Mouse (Mus musculus) spleen, postnatal 10 days (tissue): ENCODE results near the gene Cyb561a3.

Source experiments
- DNase-seq, 2 experiments: peaks; one replicate each; pipeline ENCODE4 v3.0.0; 2021 to 2022; ENCODE audit warnings: low spot score in 2 of 2

Cyb561a3 gene

GRCm38 (mm10) chr19:10590301-10590700, 13.3 kb downstream of the Cyb561a3 start:
- no peak for DNase-seq

GRCm38 (mm10) chr19:10591659-10592377, 14.8 kb downstream of the Cyb561a3 start:
- peak in 1 of 2 experiments; percentile 8 for DNase-seq

- DNase-seq = peak in 1 of 2 experiments; percentile 60
Observed at GRCm38 (mm10) chr19:10598188-10598587, 21.2 kb downstream of the Cyb561a3 start.

GRCm38 (mm10) chr19:10599648-10600047, 22.7 kb downstream of the Cyb561a3 start:
- no peak for DNase-seq

DNA sequence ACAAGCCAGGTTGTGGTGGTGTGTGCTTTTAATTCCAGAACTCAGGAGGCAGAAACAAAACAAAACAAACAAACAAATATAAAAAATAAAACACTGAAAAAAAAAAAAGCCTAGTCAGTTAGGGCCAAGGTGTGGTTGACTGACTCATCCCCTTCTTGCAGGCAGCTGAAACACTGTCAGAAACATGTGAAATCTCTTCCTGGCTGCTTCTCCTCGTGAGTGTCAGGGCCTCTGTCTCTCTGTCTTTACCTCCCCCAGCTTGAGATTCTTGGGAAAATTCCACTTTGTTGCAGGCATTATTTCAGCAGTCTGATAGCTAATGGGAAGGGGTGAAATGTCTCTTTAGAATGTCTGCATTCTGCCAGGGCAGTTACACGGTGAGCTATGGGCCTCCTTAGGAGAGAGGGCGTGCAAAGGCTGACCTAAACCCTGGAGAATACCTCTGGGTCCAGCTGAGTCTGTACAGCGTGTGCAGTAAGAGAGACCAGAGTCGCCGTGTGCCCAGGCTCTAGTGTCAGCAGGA, 25.3 kb downstream of the Cyb561a3 start:
- no peak for DNase-seq

DNA sequence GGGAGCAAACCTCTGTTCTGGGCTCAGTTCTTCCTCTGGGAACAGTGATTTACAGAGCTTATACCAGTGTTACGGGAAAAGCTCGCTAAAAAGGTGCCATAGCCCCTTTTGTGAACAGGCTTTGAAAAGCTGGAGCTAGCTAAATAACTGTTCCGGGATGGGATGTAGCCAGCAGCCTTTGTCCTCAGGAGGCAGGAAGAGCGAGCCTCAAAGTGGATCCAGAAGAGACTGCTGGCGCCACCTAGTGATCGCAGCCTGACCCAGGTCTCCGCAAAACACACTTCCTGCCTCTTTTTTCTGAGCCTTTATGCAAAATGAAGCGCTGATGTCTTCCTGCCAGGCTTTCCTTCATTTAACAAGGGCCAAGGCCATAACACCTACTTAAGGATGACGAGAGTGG, 25.8 kb downstream of the Cyb561a3 start:
- peak; percentile 85 to 93 for DNase-seq

- peak in 1 of 2 experiments; percentile 21 for DNase-seq
Observed at GRCm38 (mm10) chr19:10603660-10604523, 26.9 kb downstream of the Cyb561a3 start.

- DNase-seq = peak; percentile 28 to 31
Observed at GRCm38 (mm10) chr19:10604534-10604933, 27.6 kb downstream of the Cyb561a3 start.

- peak; percentile 100 for DNase-seq
Observed at GRCm38 (mm10) chr19:10605293-10605900, 28.4 kb downstream of the Cyb561a3 start, which contains the start of the genes Ddb1 and Tkfc. Ddb1 (plus strand) TSS chr19:10605327. Tkfc (minus strand) TSS chr19:10605654.

GRCm38 (mm10) chr19:10605901-10606622, 29.1 kb downstream of the Cyb561a3 start:
- peak in 1 of 2 experiments; percentile 43 for DNase-seq

DNA sequence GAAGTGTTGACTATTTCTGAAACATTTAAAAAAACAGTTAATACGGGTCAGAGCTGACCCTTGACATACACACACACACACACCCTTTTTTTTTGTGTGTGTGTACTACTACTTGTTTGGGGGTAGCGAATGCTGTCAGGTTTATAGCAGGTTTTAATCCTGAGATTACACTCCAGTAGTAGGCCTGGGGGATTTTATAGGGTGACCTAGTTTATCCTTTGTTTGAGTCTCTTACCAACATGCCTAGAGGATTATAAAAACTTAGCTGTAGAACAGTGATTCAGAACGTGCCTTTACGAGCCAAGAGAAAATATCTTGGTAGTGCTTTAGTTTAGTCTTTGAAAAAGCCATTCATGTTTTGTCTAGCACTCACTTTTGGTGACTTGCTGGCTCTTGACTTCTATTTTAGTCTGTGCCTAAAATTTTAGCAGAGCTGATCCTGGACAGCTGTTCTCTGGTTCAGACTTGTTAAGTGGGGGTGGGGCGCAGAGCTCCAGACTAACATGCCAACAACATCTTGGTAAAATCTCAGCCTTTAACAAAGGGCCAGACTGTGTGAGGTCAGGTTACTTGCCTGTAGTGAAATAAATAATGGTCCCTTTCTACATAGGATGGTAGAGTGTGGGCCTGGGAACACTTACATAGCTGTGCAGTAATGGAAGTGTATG, 31.7 kb downstream of the Cyb561a3 start:
- no peak for DNase-seq

GRCm38 (mm10) chr19:10634106-10634871, 57.3 kb downstream of the Cyb561a3 start, which contains the start of gene Vwce:
Vwce (plus strand) TSS chr19:10634213.
- DNase-seq = peak; percentile 61 to 73

GRCm38 (mm10) chr19:10634872-10635318, 57.9 kb downstream of the Cyb561a3 start:
- peak; percentile 47 to 63 for DNase-seq

DNA sequence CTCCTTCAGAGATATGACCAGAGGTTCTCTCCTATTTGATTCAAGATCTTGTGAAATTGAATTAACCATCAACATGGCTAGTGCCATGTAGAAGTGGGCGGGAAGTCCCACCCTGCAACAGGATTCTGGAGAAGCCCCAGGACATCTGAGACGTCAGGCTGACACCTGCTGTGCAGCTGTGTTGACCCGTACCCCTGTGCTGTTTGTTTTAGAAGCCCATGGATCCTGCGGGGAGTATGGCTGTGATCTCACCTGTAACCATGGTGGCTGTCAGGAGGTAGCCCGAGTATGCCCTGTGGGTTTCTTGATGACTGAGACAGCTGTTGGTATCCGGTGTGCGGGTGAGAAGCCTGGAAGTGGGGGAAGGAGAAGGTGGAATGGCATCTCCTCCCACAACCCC, 60.9 kb downstream of the Cyb561a3 start:
- no peak for DNase-seq

DNA sequence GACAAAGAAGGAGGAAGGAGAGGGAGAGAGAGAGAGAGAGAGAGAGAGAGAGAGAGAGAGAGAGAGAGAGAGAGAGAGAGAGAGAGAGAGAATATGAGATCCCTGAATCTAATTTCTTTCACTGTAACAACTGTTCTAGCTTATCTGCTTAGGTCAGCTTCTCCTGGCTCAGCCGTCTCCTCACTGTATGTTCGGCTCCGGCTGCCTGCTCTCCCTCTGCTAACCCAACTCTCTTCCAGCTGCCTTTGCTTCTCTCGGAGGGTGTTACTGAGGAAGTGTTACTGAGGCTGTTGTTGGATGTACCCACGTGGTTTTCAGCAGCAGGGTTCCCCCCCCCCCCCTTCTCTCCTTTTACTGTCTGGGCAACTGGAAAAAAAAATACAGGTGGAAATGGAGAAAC, 63.1 kb downstream of the Cyb561a3 start:
- DNase-seq = no peak

- DNase-seq = no peak
Observed at GRCm38 (mm10) chr19:10640589-10641378, 63.8 kb downstream of the Cyb561a3 start.
